Mouse (Mus musculus) forebrain, embryonic 16.5 days (tissue): Measurements from ENCODE around the gene Pgap3. TPM values are rescaled to one million over a fixed set of nuclear protein-coding genes. Genes with fewer than 3 reads are reported as not detected.
A peak's percentile ranks its signal among the peaks of the same experiment; 100 is the strongest.

ENCODE experiments used
- ATAC-seq: fragments of 200-750 bp; cut with Nextera tagmentation; 2 replicates; pipeline ENCODE4 v1.8.0; 2017; ENCODE audit warnings: mild to moderate bottlenecking, moderate library complexity
- H3K27ac ChIP-seq: fragments of 300-500 bp; sonication (generic); 2 replicates; pipeline ENCODE4 v1.5.1; 2014; ENCODE audit warnings: low read length, control low read depth
- H3K27me3 ChIP-seq: fragments of 300-500 bp; sonication (generic); replicated peaks from 2 replicates; pipeline ENCODE4 v1.6.1; 2014; ENCODE audit warnings: low read length; ENCODE audit not compliant: control insufficient read depth, insufficient read depth
- H3K36me3 ChIP-seq: fragments of 300-500 bp; sonication (generic); 2 replicates; pipeline ENCODE4 v1.6.1; 2014; ENCODE audit not compliant: control insufficient read depth, insufficient read depth
- H3K4me1 ChIP-seq: fragments of 300-500 bp; sonication (generic); replicated peaks from 2 replicates; pipeline ENCODE4 v1.6.1; 2014; ENCODE audit warnings: low read length; ENCODE audit not compliant: control insufficient read depth, insufficient read depth
- H3K4me2 ChIP-seq: fragments of 300-500 bp; sonication (generic); 2 replicates; pipeline ENCODE4 v1.6.1; 2014; ENCODE audit warnings: mild to moderate bottlenecking, low read length, control low read depth
- H3K4me3 ChIP-seq: fragments of 300-500 bp; sonication (generic); replicated peaks from 2 replicates; pipeline ENCODE4 v1.5.1; 2014; ENCODE audit warnings: mild to moderate bottlenecking, low read length, control low read depth
- H3K9ac ChIP-seq: fragments of 300-500 bp; sonication (generic); replicated peaks from 2 replicates; pipeline ENCODE4 v1.6.1; 2014; ENCODE audit warnings: low read depth, low read length, control low read depth
- H3K9me3 ChIP-seq: fragments of 300-500 bp; sonication (generic); 2 replicates; pipeline ENCODE4 v1.6.1; 2016; ENCODE audit warnings: low read length; ENCODE audit not compliant: control insufficient read depth
- WGBS: fragments of 180-500 bp; shearing (Covaris S2); extraction: QIAGEN DNeasy Blood & Tissue Kit; methylation state at CpG from one replicate; pipeline ENCODE4 v1.1.7; 2014; 5-methylcytosine and 5-hydroxymethylcytosine counted together
- polyA plus RNA-seq: library from polyadenylated mRNA; unstranded; fragments of >200 nt; fragmentation: Nextera tagmentation; extraction: Ambion mirVana; gene quantifications from 2 replicates; pipeline ENCODE4 v1.2.1, GENCODE M21; 2015

Pgap3 gene
- polyA plus RNA-seq, 1 experiment from 2014 or later = 9.4 TPM

GRCm38 (mm10) chr11:98414162-98414561 is 13.9 kb upstream of the Pgap3 start:
- Histone ChIP-seq H3K4me2 (no peak overlapping the region), H3K4me3 (no peak overlapping the region), H3K27ac (no peak overlapping the region), H3K36me3 (no peaks in the 10 kb centered on the region), H3K9me3 (no peaks in the 10 kb centered on the region), H3K4me1 (peaks cover 22% of the 10 kb centered on the region), H3K27me3 (peaks cover 10% of the 10 kb centered on the region), H3K9ac (no peak overlapping the region)
- WGBS = 43% methylated on average over 2 of the region's 2 CpGs
- ATAC-seq = no peak

GRCm38 (mm10) chr11:98413731-98414130 is 13.4 kb upstream of the Pgap3 start:
- WGBS = 30% methylated on average over 7 of the region's 7 CpGs
- Histone ChIP-seq H3K9ac (no peak overlapping the region), H3K27me3 (peaks cover 10% of the 10 kb centered on the region), H3K36me3 (no peaks in the 10 kb centered on the region), H3K4me1 (peaks cover 25% of the 10 kb centered on the region), H3K27ac (no peak overlapping the region), H3K4me3 (no peak overlapping the region), H3K4me2 (peak overlapping the region; percentile 99), H3K9me3 (no peaks in the 10 kb centered on the region)
- no peak for ATAC-seq

DNA sequence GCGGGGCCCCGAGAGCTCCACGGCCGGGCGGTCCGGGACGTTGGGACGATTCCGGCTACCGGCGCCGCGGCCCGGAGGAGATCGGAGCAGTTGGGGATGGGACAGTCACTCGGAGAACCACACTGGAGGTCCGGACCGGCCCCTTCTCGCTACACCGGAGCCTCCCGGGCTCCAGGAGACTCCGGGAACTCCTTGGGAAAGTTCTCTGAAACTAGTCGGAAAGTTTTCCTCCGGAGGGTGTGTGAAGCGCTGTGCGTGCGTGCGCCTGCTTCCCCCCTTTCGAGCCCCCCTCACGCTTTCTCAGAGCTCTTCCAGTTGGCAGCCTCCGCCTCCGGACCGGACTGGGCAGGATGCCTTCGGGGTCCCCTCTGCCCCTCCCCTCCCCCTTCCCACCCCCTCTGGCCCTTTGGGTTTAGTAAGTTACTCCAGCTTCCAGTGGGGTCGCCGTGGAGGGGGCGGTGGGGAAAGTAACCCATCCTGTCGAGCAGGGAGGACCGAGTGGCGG is 12.6 kb upstream of the Pgap3 start:
- H3K9ac ChIP-seq = peak overlapping the region; percentile 63
- no peaks in the 10 kb centered on the region for H3K9me3 ChIP-seq
- H3K36me3 ChIP-seq = no peaks in the 10 kb centered on the region
- peak overlapping the region; percentile 29 for H3K27ac ChIP-seq
- H3K27me3 ChIP-seq = peaks cover 10% of the 10 kb centered on the region
- H3K4me1 ChIP-seq = peaks cover 25% of the 10 kb centered on the region
- H3K4me2 ChIP-seq = peak overlapping the region; percentile 99
- H3K4me3 ChIP-seq = peak overlapping the region; percentile 62
- ATAC-seq = peak; percentile 34
- WGBS = 0% methylated on average over 40 of the region's 40 CpGs

DNA sequence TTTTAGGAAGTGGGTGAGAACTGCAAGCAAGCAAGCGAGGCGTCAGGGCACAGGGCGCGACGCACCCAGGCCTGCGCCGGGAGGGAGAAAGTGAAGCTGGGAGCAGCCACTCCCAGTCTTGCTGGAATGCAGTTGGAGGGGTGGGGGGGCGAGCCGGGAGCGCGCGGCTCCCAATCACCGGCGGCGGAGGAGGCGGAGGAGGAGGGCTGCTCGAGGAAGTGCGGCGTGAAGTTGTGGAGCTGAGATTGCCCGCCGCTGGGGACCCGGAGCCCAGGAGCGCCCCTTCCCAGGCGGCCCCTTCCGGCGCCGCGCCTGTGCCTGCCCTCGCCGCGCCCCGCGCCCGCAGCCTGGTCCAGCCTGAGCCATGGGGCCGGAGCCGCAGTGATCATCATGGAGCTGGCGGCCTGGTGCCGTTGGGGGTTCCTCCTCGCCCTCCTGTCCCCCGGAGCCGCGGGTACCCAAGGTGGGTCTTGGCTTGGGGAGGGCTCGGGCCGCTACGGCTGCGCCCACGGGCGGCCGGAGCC is 12.0 kb upstream of the Pgap3 start, which contains the start of gene Erbb2:
TSS of gene Erbb2 (plus strand) at position 198 of the 524 bp plus-strand sequence.
- peak within 1 kb of the TSS; percentile 99 for H3K4me2 ChIP-seq
- peak; percentile 81 for ATAC-seq
- WGBS = under 1% methylated on average over 42 of the region's 49 CpGs

DNA sequence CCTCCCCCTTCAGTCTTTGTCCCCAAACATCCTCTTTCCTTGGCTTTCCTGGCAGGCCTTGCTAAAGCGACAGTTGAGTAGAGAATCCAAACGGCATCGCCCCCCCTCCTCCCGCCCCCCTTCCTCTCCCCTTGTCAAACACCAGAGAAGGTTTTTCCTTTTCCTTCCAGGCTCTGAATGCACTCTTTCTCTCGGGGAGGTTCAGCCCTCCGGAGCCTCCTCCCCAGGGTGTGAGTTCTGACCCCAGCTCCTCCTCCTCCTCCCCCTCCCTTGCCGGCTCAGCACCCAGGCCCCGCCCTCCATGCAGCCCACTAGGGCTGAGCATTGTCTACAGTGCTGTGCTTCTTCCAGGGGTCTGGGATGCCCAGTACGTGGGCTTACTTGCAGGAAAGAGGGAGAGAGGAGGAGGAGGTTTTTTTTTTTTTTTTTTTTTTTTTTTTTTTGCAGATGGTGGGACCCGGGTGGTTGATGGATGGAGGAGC is 9.1 kb upstream of the Pgap3 start:
- Histone ChIP-seq H3K9ac (no peak overlapping the region), H3K36me3 (no peaks in the 10 kb centered on the region), H3K4me1 (peaks cover 22% of the 10 kb centered on the region), H3K4me3 (no peak overlapping the region), H3K27me3 (peaks cover 10% of the 10 kb centered on the region), H3K9me3 (no peaks in the 10 kb centered on the region), H3K27ac (no peak overlapping the region), H3K4me2 (no peak overlapping the region)
- 2% methylated on average over 9 of the region's 10 CpGs for WGBS
- ATAC-seq = peak; percentile 47; the same call in 1 of the 2 replicates

More for the DNA sequence above, 12.0 kb upstream of the Pgap3 start, which contains the start of gene Erbb2:
- Histone ChIP-seq H3K27ac (peak within 1 kb of the TSS; percentile 29), H3K9ac (peak within 1 kb of the TSS; percentile 63), H3K4me3 (peak within 1 kb of the TSS; percentile 62), H3K27me3 (peaks cover 10% of the 10 kb centered on the region), H3K4me1 (peaks cover 25% of the 10 kb centered on the region), H3K36me3 (no peaks in the 10 kb centered on the region), H3K9me3 (no peaks in the 10 kb centered on the region)

DNA sequence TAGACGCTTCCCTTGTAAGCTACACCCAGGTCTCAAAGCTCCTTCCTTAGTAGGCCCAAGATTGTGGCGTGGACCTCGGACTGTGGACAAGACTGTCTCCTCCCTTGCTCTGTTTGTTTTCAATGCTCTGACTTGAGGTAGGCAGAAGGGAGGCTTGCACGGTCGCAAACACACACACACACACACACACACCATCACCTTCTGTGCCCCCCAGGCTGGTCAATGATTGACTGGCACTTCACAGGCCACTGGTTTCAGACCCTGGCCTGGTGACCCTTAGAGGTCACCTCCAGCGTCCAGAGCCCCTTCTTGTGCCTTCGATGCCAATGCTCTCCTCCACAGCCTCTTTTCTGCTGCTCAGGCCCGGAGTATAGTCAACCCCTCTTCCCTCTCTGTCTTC is 8.6 kb upstream of the Pgap3 start:
- ATAC-seq = no peak
- Histone ChIP-seq H3K4me1 (peaks cover 22% of the 10 kb centered on the region), H3K27ac (no peak overlapping the region), H3K9ac (no peak overlapping the region), H3K27me3 (peaks cover 10% of the 10 kb centered on the region), H3K4me3 (no peak overlapping the region), H3K4me2 (no peak overlapping the region), H3K9me3 (no peaks in the 10 kb centered on the region), H3K36me3 (no peaks in the 10 kb centered on the region)
- WGBS = 48% methylated on average over 8 of the region's 8 CpGs

- no peak for ATAC-seq
- Histone ChIP-seq H3K9me3 (no peaks in the 10 kb centered on the region), H3K4me1 (peaks cover 8% of the 10 kb centered on the region), H3K27me3 (peaks cover 8% of the 10 kb centered on the region), H3K4me2 (no peak overlapping the region), H3K9ac (no peak overlapping the region), H3K4me3 (no peak overlapping the region), H3K27ac (no peak overlapping the region), H3K36me3 (no peaks in the 10 kb centered on the region)
- 75% methylated on average over 6 of the region's 6 CpGs for WGBS
These were observed 6.3 kb upstream of the Pgap3 start for GRCm38 (mm10) chr11:98406621-98407020.

GRCm38 (mm10) chr11:98400816-98401215 is 526 bp upstream of the Pgap3 start:
- Histone ChIP-seq H3K4me1 (peaks cover 9% of the 10 kb centered on the region), H3K9ac (peak overlapping the region; percentile 85), H3K36me3 (no peaks in the 10 kb centered on the region), H3K9me3 (no peaks in the 10 kb centered on the region), H3K4me2 (peak overlapping the region; percentile 85), H3K27me3 (peaks cover 5% of the 10 kb centered on the region; the same call in 1 of the 2 replicates), H3K4me3 (peak overlapping the region; percentile 86), H3K27ac (peak overlapping the region; percentile 97)
- WGBS = 65% methylated on average over 3 of the region's 3 CpGs
- ATAC-seq = no peak

DNA sequence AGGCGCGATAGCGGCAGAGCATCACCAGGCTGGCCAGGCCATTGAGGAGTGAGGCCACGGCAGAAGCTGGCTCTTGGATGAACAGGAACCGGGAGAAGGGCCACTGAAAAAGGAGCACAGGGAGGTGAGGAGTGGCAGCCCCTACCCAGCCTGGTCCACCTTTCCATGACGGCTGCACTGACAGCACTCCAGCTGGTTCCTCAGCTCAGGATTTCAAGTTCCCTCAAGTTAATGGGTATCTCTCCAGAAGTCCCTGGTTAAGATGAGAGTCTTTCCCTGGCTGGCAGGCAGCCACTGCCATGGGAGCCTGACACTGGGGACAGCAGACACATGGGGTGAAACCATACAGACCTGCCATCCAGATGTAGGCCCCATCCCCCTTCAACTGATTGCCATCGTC is 2.3 kb downstream of the Pgap3 start:
- peaks cover 22% of the 10 kb centered on the region for H3K4me1 ChIP-seq
- no peaks in the 10 kb centered on the region for H3K36me3 ChIP-seq
- no peak overlapping the region for H3K27ac ChIP-seq
- H3K27me3 ChIP-seq = no peaks in the 10 kb centered on the region
- H3K9me3 ChIP-seq = no peaks in the 10 kb centered on the region
- ATAC-seq = no peak
- WGBS = 95% methylated on average over 7 of the region's 7 CpGs
- no peak overlapping the region for H3K4me3 ChIP-seq
- no peak overlapping the region for H3K9ac ChIP-seq
- H3K4me2 ChIP-seq = no peak overlapping the region
